Mouse (Mus musculus) effector memory CD4-positive, alpha-beta T cell, adult 5 months (primary cell): Measurements from ENCODE around the gene Gpx6. TPM values are rescaled to one million over a fixed set of nuclear protein-coding genes. Genes with fewer than 3 reads are reported as not detected.

Experiments
- polyA plus RNA-seq: library from polyadenylated mRNA; unstranded; fragments of 100-300 nt; shearing (Covaris generic); gene quantifications from one replicate; pipeline ENCODE4 v1.2.1, GENCODE M21; 2017

The Gpx6 gene
- not detected for polyA plus RNA-seq

GRCm38 (mm10) chr13:21311926-21312325, at the start of gene Gpx6:
Gene Gpx6, plus strand, starts transcription at chr13:21312125.

DNA sequence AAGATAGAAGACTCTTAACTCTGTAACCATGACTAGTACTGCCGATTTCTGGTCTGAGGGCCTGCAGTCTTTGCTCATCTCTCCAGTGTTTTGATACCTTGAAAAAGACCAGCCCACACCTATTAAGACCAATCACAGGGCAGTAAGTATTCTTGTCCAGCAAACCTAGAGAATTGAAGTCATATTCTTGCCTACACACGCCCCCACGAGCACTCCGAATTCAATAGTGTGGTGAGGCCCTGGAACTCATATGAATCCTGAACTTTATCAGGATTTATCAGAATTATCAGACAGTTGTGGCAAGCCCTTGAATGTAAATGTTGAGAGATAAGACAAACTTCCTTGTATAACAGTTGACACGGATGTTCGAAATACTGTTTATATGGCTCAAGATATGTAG, 19.3 kb upstream of the Gpx6 start, which contains the start of gene Gpx5:
Gene Gpx5, minus strand, starts transcription at position 101 of the 400 bp plus-strand sequence.

DNA sequence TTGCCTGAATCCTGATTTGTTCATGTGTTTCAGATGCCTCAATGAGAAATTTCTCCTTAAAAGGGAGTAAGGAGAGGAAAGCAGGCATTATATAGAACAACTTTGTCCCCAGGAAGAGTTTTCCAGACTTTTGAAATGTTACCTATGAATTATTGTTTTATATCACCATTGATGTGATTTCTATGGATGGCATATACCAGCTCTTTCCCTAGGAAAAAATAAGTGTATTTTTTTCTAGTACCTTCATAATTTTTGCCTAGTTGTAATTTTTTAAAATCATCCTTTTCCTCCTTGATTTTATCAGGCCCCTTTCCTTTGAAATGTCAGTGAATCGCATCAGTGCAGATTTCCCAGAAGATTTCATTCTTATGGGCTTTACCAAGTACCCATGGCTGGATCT, 34.7 kb downstream of the Gpx6 start, which contains the start of gene Olfr1367:
Gene Olfr1367, plus strand, starts transcription at position 301 of the 400 bp plus-strand sequence.

DNA sequence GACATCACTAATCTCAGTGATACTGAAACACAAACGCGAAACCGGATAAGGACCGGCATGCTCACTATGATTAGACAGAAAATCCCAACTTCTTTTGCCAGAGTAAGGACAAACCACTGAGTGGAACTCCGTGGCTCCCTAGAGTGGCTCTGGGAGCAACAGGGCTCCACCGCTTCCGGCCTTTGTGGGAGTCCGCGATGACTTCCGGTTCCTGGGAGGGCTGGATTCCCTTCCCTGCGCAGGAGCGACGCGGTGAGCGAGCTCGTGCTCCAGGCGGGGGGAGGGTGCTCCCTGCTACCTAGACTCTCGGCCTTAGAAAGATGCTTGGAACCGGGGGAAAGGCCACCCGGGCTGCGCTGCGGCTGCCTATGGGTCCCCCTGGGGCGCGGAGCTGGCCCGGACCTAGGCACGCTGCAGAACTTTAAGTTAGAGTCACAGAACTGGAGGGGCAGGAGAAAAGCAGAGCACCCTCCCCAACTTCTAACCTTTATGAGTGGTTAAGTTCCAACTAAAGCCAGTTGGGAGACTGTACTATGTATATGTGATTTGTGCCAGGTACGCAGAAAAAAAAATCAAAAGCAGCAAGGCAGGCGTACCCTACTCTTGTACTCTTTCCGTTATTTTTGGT, 50.8 kb downstream of the Gpx6 start, which contains the start of gene Zscan12:
Gene Zscan12, plus strand, starts transcription at position 200 of the 628 bp plus-strand sequence.

Other genes starting within 250 kb of the Gpx6 start
- 0.19 TPM for gene Olfr1370, start 237.2 kb upstream of the Gpx6 start, polyA plus RNA-seq
- not detected for gene Olfr1369-ps1, start 200.6 kb upstream of the Gpx6 start, polyA plus RNA-seq
- gene Olfr263, start 182.5 kb upstream of the Gpx6 start, polyA plus RNA-seq, result not detected
- gene Olfr1368, start 166.3 kb upstream of the Gpx6 start, polyA plus RNA-seq, result not detected
- gene Trim27, start 132.7 kb upstream of the Gpx6 start, polyA plus RNA-seq, result 124 TPM
- 0.22 TPM for gene Gpx5, start 19.4 kb upstream of the Gpx6 start, polyA plus RNA-seq
- gene Olfr1367, start 34.8 kb downstream of the Gpx6 start, polyA plus RNA-seq, result not detected
- 3.6 TPM for gene Zscan12, start 50.7 kb downstream of the Gpx6 start, polyA plus RNA-seq
- gene Zkscan3, start 90.6 kb downstream of the Gpx6 start, polyA plus RNA-seq, result 38.3 TPM
- 0.21 TPM for gene Pgbd1, start 128.9 kb downstream of the Gpx6 start, polyA plus RNA-seq
- 7.0 TPM for gene Zscan26, start 141.6 kb downstream of the Gpx6 start, polyA plus RNA-seq
- not detected for gene Nkapl, start 156.4 kb downstream of the Gpx6 start, polyA plus RNA-seq
- not detected for gene Zkscan4, start 166.8 kb downstream of the Gpx6 start, polyA plus RNA-seq
- not detected for gene Gm10065, start 167.3 kb downstream of the Gpx6 start, polyA plus RNA-seq
- gene AK157302, start 183.1 kb downstream of the Gpx6 start, polyA plus RNA-seq, result 0.20 TPM
- gene Gm11273, start 189.3 kb downstream of the Gpx6 start, polyA plus RNA-seq, result 5.8 TPM
- 3.2 TPM for gene Zkscan8, start 219.0 kb downstream of the Gpx6 start, polyA plus RNA-seq
- not detected for gene Olfr1366, start 230.7 kb downstream of the Gpx6 start, polyA plus RNA-seq
- not detected for gene Olfr1535, start 247.8 kb downstream of the Gpx6 start, polyA plus RNA-seq